Mouse (Mus musculus): ENCODE results near the gene Psmg1. TPM values are rescaled to one million over a fixed set of nuclear protein-coding genes. Genes with fewer than 3 reads are reported as not detected.
"Not testable (repeated sequence)": the region's sequence is repeated elsewhere in the genome, so short reads cannot be mapped to it uniquely, and the experiment has no call there.

Psmg1 gene
- polyA plus RNA-seq, 1 experiment from 2014 or later = 81.1 TPM

DNA sequence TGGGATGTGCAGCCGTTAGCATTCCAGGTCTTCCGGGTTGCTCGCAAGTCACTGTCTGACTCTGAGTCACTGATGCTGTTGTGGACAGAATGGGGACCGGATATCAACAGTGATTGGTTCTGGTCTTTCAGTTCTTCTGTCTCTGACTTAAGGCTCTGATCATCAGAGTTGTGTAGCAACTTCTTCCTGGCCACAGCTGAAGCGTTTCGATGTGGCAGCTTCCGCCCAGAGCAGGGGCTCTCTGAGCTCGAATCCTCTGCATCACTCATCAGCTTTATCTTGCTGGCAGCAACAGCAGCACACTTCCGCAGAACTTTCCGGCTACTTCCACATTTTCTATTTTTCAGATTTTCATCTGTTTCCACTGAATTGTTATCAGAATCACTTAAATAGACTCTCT lies 18.4 kb upstream of the Psmg1 start:
- not testable (repeated sequence) for ATAC-seq (ENCODE audit: insufficient number of reproducible peaks, insufficient read depth, low FRiP score, low read depth); H3K27me3 ChIP-seq (ENCODE audit: control insufficient read depth, insufficient read depth, low read length); H3K9me3 ChIP-seq (ENCODE audit: control insufficient read depth, low read depth, low read length); H3K4me2 ChIP-seq (replicated peaks; ENCODE audit: low read depth, low read length); H3K27ac ChIP-seq (ENCODE audit: low read length); H3K4me1 ChIP-seq (ENCODE audit: control insufficient read depth, insufficient read depth, low read length); H3K9ac ChIP-seq (replicated peaks; ENCODE audit: low read depth, low read length); H3K4me3 ChIP-seq (ENCODE audit: low read depth, low read length)
- peaks cover 15% of the 10 kb centered on the region for H3K36me3 ChIP-seq (ENCODE audit: control insufficient read depth, insufficient read depth, low read length)
- WGBS = no CpG with 5 or more reads among the region's 10 CpGs

DNA sequence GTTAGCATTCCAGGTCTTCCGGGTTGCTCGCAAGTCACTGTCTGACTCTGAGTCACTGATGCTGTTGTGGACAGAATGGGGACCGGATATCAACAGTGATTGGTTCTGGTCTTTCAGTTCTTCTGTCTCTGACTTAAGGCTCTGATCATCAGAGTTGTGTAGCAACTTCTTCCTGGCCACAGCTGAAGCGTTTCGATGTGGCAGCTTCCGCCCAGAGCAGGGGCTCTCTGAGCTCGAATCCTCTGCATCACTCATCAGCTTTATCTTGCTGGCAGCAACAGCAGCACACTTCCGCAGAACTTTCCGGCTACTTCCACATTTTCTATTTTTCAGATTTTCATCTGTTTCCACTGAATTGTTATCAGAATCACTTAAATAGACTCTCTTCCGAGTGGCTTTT lies 13.5 kb upstream of the Psmg1 start:
- peaks cover 41% of the 10 kb centered on the region for H3K36me3 ChIP-seq (ENCODE audit: control insufficient read depth, insufficient read depth, low read length)
- no CpG with 5 or more reads among the region's 10 CpGs for WGBS
- H3K9me3 ChIP-seq (ENCODE audit: control insufficient read depth, low read depth, low read length) = not testable (repeated sequence)

DNA sequence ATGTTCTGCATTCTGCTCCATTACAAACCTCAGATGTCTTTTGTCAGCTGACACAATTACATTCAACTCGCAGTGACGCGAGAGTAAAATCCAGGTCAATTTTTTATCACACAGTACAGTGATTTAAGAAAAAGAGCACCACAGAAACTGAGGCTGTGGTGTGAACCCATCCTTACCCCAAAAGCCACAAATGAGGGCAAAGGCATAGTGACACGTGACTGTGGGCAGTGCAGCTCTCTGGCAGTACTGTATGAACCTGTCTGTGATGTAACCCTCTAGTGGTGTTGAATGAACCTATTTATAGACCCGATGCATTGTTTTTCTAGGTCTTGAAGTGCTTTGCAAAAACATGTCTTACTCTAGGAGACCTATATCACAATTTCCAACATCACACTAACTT lies 8.5 kb upstream of the Psmg1 start:
- H3K4me2 ChIP-seq (replicated peaks; ENCODE audit: low read depth, low read length) = no peak overlapping the region
- no peak overlapping the region for H3K9ac ChIP-seq (replicated peaks; ENCODE audit: low read depth, low read length)
- WGBS = 85% methylated on average over 5 of the region's 5 CpGs
- H3K4me3 ChIP-seq (ENCODE audit: low read depth, low read length) = no peak overlapping the region
- no peaks in the 10 kb centered on the region for H3K27me3 ChIP-seq (ENCODE audit: control insufficient read depth, insufficient read depth, low read length)
- no peak overlapping the region for H3K27ac ChIP-seq (ENCODE audit: low read length)
- no peaks in the 10 kb centered on the region for H3K9me3 ChIP-seq (ENCODE audit: control insufficient read depth, low read depth, low read length)
- ATAC-seq (ENCODE audit: insufficient number of reproducible peaks, insufficient read depth, low FRiP score, low read depth) = no peak
- H3K36me3 ChIP-seq (ENCODE audit: control insufficient read depth, insufficient read depth, low read length) = peaks cover 57% of the 10 kb centered on the region
- no peaks in the 10 kb centered on the region for H3K4me1 ChIP-seq (ENCODE audit: control insufficient read depth, insufficient read depth, low read length)

More for the DNA sequence above, 13.5 kb upstream of the Psmg1 start:
- not testable (repeated sequence) for H3K4me2 ChIP-seq (replicated peaks; ENCODE audit: low read depth, low read length); H3K4me3 ChIP-seq (ENCODE audit: low read depth, low read length); H3K9ac ChIP-seq (replicated peaks; ENCODE audit: low read depth, low read length); H3K27me3 ChIP-seq (ENCODE audit: control insufficient read depth, insufficient read depth, low read length); H3K27ac ChIP-seq (ENCODE audit: low read length); H3K4me1 ChIP-seq (ENCODE audit: control insufficient read depth, insufficient read depth, low read length); ATAC-seq (ENCODE audit: insufficient number of reproducible peaks, insufficient read depth, low FRiP score, low read depth)

DNA sequence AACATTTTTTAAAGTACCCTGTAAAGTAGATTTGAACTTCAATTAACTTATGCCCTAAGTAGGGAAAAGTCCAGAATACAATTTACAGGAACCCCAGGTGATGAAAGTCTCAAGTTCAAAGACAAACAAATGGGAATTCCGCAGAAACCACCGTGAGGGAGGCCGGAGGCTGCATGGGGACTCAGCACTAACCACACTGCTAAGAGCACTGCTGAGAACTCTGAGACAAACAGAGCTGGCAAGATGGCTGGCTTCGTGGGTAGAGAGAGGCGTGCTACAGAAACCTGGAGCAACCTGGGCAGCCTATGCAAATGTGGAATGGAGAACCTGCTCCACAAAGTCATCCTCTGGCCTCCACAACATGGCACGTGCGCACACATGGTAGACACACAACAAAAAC lies 5.4 kb upstream of the Psmg1 start:
- no peak for ATAC-seq (ENCODE audit: insufficient number of reproducible peaks, insufficient read depth, low FRiP score, low read depth)
- Histone ChIP-seq H3K27ac (ENCODE audit: low read length) (no peak overlapping the region), H3K9ac (replicated peaks; ENCODE audit: low read depth, low read length) (no peak overlapping the region), H3K4me1 (ENCODE audit: control insufficient read depth, insufficient read depth, low read length) (peaks cover 3% of the 10 kb centered on the region; the same call in 1 of the 2 replicates), H3K36me3 (ENCODE audit: control insufficient read depth, insufficient read depth, low read length) (peaks cover 44% of the 10 kb centered on the region), H3K4me3 (ENCODE audit: low read depth, low read length) (no peak overlapping the region), H3K9me3 (ENCODE audit: control insufficient read depth, low read depth, low read length) (no peaks in the 10 kb centered on the region), H3K27me3 (ENCODE audit: control insufficient read depth, insufficient read depth, low read length) (no peaks in the 10 kb centered on the region), H3K4me2 (replicated peaks; ENCODE audit: low read depth, low read length) (no peak overlapping the region)
- 81% methylated on average over 7 of the region's 7 CpGs for WGBS

DNA sequence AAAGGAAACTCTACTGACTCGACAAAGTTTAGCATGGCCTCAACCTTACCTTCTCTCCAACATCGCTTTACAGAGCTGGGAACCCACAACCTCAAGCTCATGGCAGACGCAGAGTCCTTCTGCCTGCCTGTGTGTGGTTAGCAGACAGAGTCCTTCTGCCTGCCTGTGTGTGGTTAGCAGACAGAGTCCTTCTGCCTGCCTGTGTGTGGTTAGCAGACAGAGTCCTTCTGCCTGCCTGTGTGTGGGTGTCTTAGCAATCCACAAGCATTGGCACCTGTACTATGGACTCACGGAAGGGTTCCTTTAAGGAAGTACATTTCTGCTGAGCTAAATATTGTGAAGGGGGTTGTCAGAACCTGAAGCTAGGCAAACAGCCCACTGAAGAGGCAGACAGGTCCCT lies 3.8 kb upstream of the Psmg1 start:
- H3K9ac ChIP-seq (replicated peaks; ENCODE audit: low read depth, low read length); H3K9me3 ChIP-seq (ENCODE audit: control insufficient read depth, low read depth, low read length); H3K4me3 ChIP-seq (ENCODE audit: low read depth, low read length); H3K27me3 ChIP-seq (ENCODE audit: control insufficient read depth, insufficient read depth, low read length); ATAC-seq (ENCODE audit: insufficient number of reproducible peaks, insufficient read depth, low FRiP score, low read depth); H3K27ac ChIP-seq (ENCODE audit: low read length); H3K4me1 ChIP-seq (ENCODE audit: control insufficient read depth, insufficient read depth, low read length); H3K4me2 ChIP-seq (replicated peaks; ENCODE audit: low read depth, low read length): not testable (repeated sequence)
- whole genome bisulfite sequencing = 85% methylated on average over 4 of the region's 4 CpGs
- peaks cover 31% of the 10 kb centered on the region for H3K36me3 ChIP-seq (ENCODE audit: control insufficient read depth, insufficient read depth, low read length)

DNA sequence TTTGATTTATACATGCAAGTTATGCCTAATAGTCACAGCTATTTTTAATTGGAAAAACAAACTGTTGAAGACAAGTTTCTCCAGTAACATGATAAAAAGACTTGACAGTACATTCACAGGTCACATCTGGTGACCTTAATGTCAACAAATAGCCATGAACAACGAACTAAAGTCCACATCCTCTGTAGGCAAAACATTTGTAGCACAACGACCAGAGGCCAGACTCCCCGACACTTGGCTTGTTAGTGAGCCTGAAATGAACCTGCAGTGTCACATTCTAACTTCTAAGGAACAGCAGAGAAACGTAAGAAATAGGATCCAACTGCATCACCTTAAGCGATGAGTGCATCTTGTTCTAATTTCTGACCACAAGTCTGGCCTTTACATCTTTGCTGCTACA lies 1.8 kb upstream of the Psmg1 start:
- Histone ChIP-seq H3K27ac (ENCODE audit: low read length) (no peak overlapping the region), H3K4me3 (ENCODE audit: low read depth, low read length) (no peak overlapping the region), H3K27me3 (ENCODE audit: control insufficient read depth, insufficient read depth, low read length) (no peaks in the 10 kb centered on the region), H3K36me3 (ENCODE audit: control insufficient read depth, insufficient read depth, low read length) (peaks cover 19% of the 10 kb centered on the region), H3K4me2 (replicated peaks; ENCODE audit: low read depth, low read length) (no peak overlapping the region), H3K9me3 (ENCODE audit: control insufficient read depth, low read depth, low read length) (no peaks in the 10 kb centered on the region), H3K9ac (replicated peaks; ENCODE audit: low read depth, low read length) (no peak overlapping the region), H3K4me1 (ENCODE audit: control insufficient read depth, insufficient read depth, low read length) (peaks cover 3% of the 10 kb centered on the region; the same call in 1 of the 2 replicates)
- no peak for ATAC-seq (ENCODE audit: insufficient number of reproducible peaks, insufficient read depth, low FRiP score, low read depth)
- 60% methylated on average over 5 of the region's 5 CpGs for WGBS

DNA sequence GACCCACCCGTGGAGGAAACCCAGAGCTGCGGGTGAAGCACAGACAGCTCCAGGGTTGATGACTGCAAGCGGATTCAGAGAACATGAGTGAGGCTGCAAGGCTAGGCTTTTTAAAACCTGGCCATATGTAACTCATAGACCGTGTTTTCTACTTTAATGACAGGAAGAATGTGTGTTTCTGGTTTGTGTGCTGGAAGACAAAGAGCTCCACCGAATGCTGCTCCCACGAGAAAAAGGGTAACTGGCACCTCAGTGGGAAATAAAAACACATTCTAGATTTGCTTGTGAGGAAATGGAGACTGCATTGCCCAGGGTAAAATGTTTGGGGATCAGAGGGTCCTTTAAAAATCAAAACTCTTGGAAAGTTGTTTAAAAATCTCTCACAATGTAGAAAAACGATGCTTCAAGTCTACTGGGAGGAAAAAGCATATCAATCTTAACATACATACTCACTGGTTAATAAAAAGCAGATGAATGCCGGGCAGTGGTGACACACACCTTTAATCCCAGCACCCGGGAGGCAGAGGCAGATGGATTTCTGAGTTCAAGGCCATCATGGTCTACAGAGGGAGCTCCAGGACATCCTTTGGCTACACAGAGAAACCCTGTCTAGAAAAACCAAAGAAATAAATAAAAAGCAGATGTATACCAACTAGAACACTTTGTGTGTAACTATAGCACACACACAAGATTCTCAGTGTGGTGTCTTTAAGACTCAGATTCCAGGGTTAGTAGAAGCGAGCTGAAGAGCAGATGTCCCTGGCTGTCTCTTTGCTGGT lies 551 bp upstream of the Psmg1 start:
- peak overlapping the region; percentile 56 for H3K4me2 ChIP-seq (replicated peaks; ENCODE audit: low read depth, low read length)
- H3K9ac ChIP-seq (replicated peaks; ENCODE audit: low read depth, low read length) = peak overlapping the region; percentile 55
- WGBS = 9% methylated on average over 10 of the region's 10 CpGs
- peaks cover 3% of the 10 kb centered on the region; the same call in 1 of the 2 replicates for H3K4me1 ChIP-seq (ENCODE audit: control insufficient read depth, insufficient read depth, low read length)
- H3K36me3 ChIP-seq (ENCODE audit: control insufficient read depth, insufficient read depth, low read length) = peaks cover 22% of the 10 kb centered on the region
- ATAC-seq (ENCODE audit: insufficient number of reproducible peaks, insufficient read depth, low FRiP score, low read depth) = 0 out of 2 replicates have a peak, but pooled peaks have one; percentile 11
- no peaks in the 10 kb centered on the region for H3K27me3 ChIP-seq (ENCODE audit: control insufficient read depth, insufficient read depth, low read length)
- H3K27ac ChIP-seq (ENCODE audit: low read length) = peak overlapping the region; percentile 70; the same call in 1 of the 2 replicates
- peak overlapping the region; percentile 51 for H3K4me3 ChIP-seq (ENCODE audit: low read depth, low read length)
- H3K9me3 ChIP-seq (ENCODE audit: control insufficient read depth, low read depth, low read length) = no peaks in the 10 kb centered on the region

DNA sequence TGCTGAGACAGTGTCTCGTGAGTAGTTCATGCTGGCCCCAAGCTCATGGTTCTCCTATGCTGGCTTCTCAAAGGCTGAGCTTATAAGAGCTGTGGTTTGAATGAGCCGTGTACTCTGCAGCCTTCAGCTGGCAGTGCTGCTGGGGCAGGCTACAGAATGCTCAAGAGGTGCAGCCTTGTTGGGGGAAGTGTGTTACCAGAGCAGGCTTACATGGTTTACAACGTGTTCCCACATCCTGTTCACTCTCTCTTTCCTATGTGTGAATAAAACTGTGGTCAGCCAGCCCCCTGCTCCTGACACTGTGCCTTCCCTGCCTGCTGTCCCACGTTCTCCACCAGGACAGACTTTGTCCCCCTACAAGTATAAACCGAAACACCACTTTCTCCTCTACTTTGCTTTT lies 5.8 kb downstream of the Psmg1 start:
- Histone ChIP-seq H3K4me2 (replicated peaks; ENCODE audit: low read depth, low read length) (no peak overlapping the region), H3K9ac (replicated peaks; ENCODE audit: low read depth, low read length) (no peak overlapping the region), H3K4me3 (ENCODE audit: low read depth, low read length) (no peak overlapping the region), H3K27me3 (ENCODE audit: control insufficient read depth, insufficient read depth, low read length) (no peaks in the 10 kb centered on the region), H3K9me3 (ENCODE audit: control insufficient read depth, low read depth, low read length) (no peaks in the 10 kb centered on the region), H3K4me1 (ENCODE audit: control insufficient read depth, insufficient read depth, low read length) (no peaks in the 10 kb centered on the region; the same call in 1 of the 2 replicates), H3K36me3 (ENCODE audit: control insufficient read depth, insufficient read depth, low read length) (peaks cover 37% of the 10 kb centered on the region), H3K27ac (ENCODE audit: low read length) (no peak overlapping the region)
- ATAC-seq (ENCODE audit: insufficient number of reproducible peaks, insufficient read depth, low FRiP score, low read depth) = no peak
- 92% methylated on average over 5 of the region's 5 CpGs for WGBS

DNA sequence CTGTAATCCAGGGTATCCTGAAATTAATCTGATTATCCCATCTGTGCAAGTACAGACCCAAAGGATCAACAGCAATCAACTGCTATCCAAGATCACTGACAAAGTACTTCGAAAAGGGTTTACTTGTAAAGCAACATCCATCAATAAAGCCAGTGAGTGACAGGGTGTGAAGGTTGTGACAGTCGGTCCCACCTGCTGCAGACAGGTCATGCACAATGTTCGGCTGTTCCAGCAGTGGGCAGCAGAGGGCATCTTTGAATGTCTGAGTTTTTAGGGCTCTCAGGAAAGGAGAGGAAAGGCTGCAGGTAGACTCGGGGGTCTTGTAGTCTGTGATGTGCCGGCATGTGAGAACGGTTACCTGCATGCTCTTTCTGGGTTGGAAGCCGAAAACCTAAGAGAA lies 7.2 kb downstream of the Psmg1 start:
- H3K4me3 ChIP-seq (ENCODE audit: low read depth, low read length) = no peak overlapping the region
- H3K27me3 ChIP-seq (ENCODE audit: control insufficient read depth, insufficient read depth, low read length) = no peaks in the 10 kb centered on the region
- no peak for ATAC-seq (ENCODE audit: insufficient number of reproducible peaks, insufficient read depth, low FRiP score, low read depth)
- WGBS = 77% methylated on average over 7 of the region's 7 CpGs
- H3K27ac ChIP-seq (ENCODE audit: low read length) = no peak overlapping the region
- H3K4me1 ChIP-seq (ENCODE audit: control insufficient read depth, insufficient read depth, low read length) = no peaks in the 10 kb centered on the region
- no peak overlapping the region for H3K9ac ChIP-seq (replicated peaks; ENCODE audit: low read depth, low read length)
- H3K36me3 ChIP-seq (ENCODE audit: control insufficient read depth, insufficient read depth, low read length) = peaks cover 37% of the 10 kb centered on the region
- H3K4me2 ChIP-seq (replicated peaks; ENCODE audit: low read depth, low read length) = no peak overlapping the region
- H3K9me3 ChIP-seq (ENCODE audit: control insufficient read depth, low read depth, low read length) = no peaks in the 10 kb centered on the region
